Mouse (Mus musculus) CD8-positive naive resting alpha-beta T cell, adult 2 months (primary cell): ENCODE results near the gene Epop.
"Not testable (repeated sequence)": the region's sequence is repeated elsewhere in the genome, so short reads cannot be mapped to it uniquely, and the experiment has no call there.

Source experiments
- DNase-seq, 2 experiments: peaks; one replicate each; pipeline ENCODE4 v3.0.0; 2022; ENCODE audit warnings: low read depth in 2 of 2, low spot score in 2 of 2

Gene Epop

GRCm38 (mm10) chr11:97660734-97661647, 31.5 kb upstream of the Epop start:
- DNase-seq: no peak

- peak; percentile 57 for DNase-seq
Measured at GRCm38 (mm10) chr11:97659990-97660714, 30.6 kb upstream of the Epop start.

- peak; percentile 33 to 41 for DNase-seq
Measured at GRCm38 (mm10) chr11:97659267-97659989, 29.9 kb upstream of the Epop start.

- no peak for DNase-seq
Measured at GRCm38 (mm10) chr11:97658751-97659266, 29.3 kb upstream of the Epop start.

GRCm38 (mm10) chr11:97657967-97658366, 28.5 kb upstream of the Epop start:
- DNase-seq: not testable (repeated sequence)

GRCm38 (mm10) chr11:97657184-97657945, 27.9 kb upstream of the Epop start:
- DNase-seq: no peak

- no peak for DNase-seq
Measured at GRCm38 (mm10) chr11:97656269-97656971, 26.9 kb upstream of the Epop start.

- DNase-seq: no peak
Measured at GRCm38 (mm10) chr11:97654210-97654609, 24.7 kb upstream of the Epop start.

- not testable (repeated sequence) for DNase-seq
Measured at GRCm38 (mm10) chr11:97653376-97653775, 23.9 kb upstream of the Epop start.

- DNase-seq: no peak
Measured at GRCm38 (mm10) chr11:97650341-97650740, 20.8 kb upstream of the Epop start.

- not testable (repeated sequence) for DNase-seq
Measured at GRCm38 (mm10) chr11:97648541-97648940, 19.0 kb upstream of the Epop start.

- peak; percentile 57 to 71 for DNase-seq
Measured at GRCm38 (mm10) chr11:97644834-97645233, 15.3 kb upstream of the Epop start.

GRCm38 (mm10) chr11:97643380-97644055, 14.0 kb upstream of the Epop start:
- DNase-seq: no peak

- DNase-seq: no peak
Measured at GRCm38 (mm10) chr11:97642746-97643145, 13.2 kb upstream of the Epop start.

GRCm38 (mm10) chr11:97641668-97642067, 12.2 kb upstream of the Epop start:
- DNase-seq: no peak

GRCm38 (mm10) chr11:97635468-97636019, 6.0 kb upstream of the Epop start:
- DNase-seq: no peak

- DNase-seq: not testable (repeated sequence)
Measured at GRCm38 (mm10) chr11:97632440-97632839, 2.9 kb upstream of the Epop start.

GRCm38 (mm10) chr11:97631938-97632337, 2.4 kb upstream of the Epop start:
- DNase-seq: peak; percentile 84 to 89

GRCm38 (mm10) chr11:97631500-97631899, 2.0 kb upstream of the Epop start:
- no peak for DNase-seq
